Comparison of ENCODE assay signal across 17 mouse cellular contexts in the genomic region with DNA sequence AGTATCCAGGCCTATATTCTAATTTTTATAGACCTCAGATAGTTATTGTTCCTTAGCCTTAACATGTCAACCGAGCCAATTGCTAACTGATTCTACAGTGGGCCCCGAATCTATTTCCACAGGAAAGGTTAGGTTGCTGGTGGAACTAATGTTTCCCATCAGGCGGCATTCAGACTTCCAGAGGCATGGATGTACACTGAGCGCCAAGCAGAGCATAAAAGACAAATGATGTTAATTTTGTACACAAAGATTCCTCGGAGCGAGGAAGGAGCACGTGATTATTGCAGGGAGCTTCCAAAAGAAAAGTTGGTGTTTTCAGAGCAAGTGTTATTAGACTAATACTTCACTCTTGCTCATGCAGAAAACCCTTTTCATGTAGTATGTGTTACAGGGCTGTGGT.
"Had no signal": no experiment of that assay in that cellular context is flagged by ENCODE, and none has a peak within 500 bp of the region (broad histone marks: within the 10 kb centered on the region; RNA-seq: fewer than 3 reads in every experiment).

No protein-coding gene starts in this region.

- H3K36me3 ChIP-seq: kidney, embryonic 15.5 days; limb, embryonic 12.5 days; limb, embryonic 15.5 days; midbrain, embryonic 12.5 days; midbrain, embryonic 15.5 days; neural tube, embryonic 13.5 days had no signal

- H3K27ac ChIP-seq: kidney, embryonic 15.5 days; limb, embryonic 12.5 days; limb, embryonic 15.5 days; liver, embryonic 14.5 days; macrophage; midbrain, embryonic 12.5 days; midbrain, embryonic 15.5 days; neural tube, embryonic 13.5 days had no signal

- H3K4me1 ChIP-seq: midbrain, embryonic 12.5 days; midbrain, embryonic 15.5 days; neural tube, embryonic 13.5 days had no signal

- H3K27me3 ChIP-seq: kidney, embryonic 15.5 days; limb, embryonic 12.5 days; limb, embryonic 15.5 days; midbrain, embryonic 12.5 days; midbrain, embryonic 15.5 days; neural tube, embryonic 13.5 days had no signal

- H3K9me3 ChIP-seq: kidney, embryonic 15.5 days; limb, embryonic 12.5 days; limb, embryonic 15.5 days; midbrain, embryonic 12.5 days; midbrain, embryonic 15.5 days; neural tube, embryonic 13.5 days had no signal

- H3K4me2 ChIP-seq: kidney, embryonic 15.5 days; limb, embryonic 12.5 days; limb, embryonic 15.5 days; liver, embryonic 11.5 days; lung, embryonic 14.5 days; midbrain, embryonic 12.5 days; midbrain, embryonic 15.5 days; neural tube, embryonic 13.5 days had no signal

- DNase-seq: kidney, postnatal 14 days; kidney, postnatal 4 days; left cerebral cortex, postnatal 4 days; liver, postnatal 0 days; lung, embryonic 14.5 days; thymus, adult 18-20 months; thymus, postnatal 36 days had no signal

- ATAC-seq: liver, postnatal 0 days; lung, postnatal 0 days; midbrain, embryonic 15.5 days had no signal

- H3K4me3 ChIP-seq: kidney, embryonic 15.5 days; limb, embryonic 12.5 days; limb, embryonic 15.5 days; midbrain, embryonic 12.5 days; midbrain, embryonic 15.5 days; neural tube, embryonic 13.5 days had no signal

- H3K9ac ChIP-seq: kidney, embryonic 15.5 days; limb, embryonic 12.5 days; limb, embryonic 15.5 days; liver, embryonic 14.5 days; liver, postnatal 0 days; lung, embryonic 14.5 days; midbrain, embryonic 12.5 days; midbrain, embryonic 15.5 days; neural tube, embryonic 13.5 days had no signal
